Mouse (Mus musculus): ENCODE measurements around the gene Elovl1. TPM values are rescaled to one million over a fixed set of nuclear protein-coding genes. Genes with fewer than 3 reads are reported as not detected.

Gene Elovl1
- polyA plus RNA-seq, 1 experiment from 2014 or later = 135 TPM

DNA sequence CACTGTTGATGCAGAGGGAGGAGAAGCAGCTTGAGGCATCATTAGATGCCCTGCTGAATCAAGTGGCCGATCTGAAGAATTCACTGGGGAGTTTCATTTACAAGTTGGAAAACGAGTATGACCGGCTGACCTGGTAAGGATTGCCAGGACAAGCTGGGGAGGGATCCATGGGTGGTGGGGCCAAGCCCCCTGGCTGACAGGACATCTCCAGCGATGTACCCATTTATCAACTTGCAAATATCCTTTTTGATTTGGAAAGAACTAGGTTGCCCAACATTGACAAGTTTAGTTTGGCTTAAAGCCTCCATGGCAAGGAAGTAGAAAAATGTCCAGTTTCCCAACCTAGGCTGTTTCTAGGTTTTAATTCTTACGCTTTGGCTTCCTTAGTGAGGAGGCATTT lies 17.0 kb upstream of the Elovl1 start:
- DNase-seq (ENCODE audit: low spot score) = no peak
- WGBS = 88% methylated on average over 5 of the region's 5 CpGs
- no peak for TF ChIP-seq CTCF (IDR thresholded peaks at IDR 0.05; ENCODE audit: low read depth)
- Histone ChIP-seq H3K27ac (no peak overlapping the region), H3K27me3 (ENCODE audit: insufficient read depth, low read length) (no peaks in the 10 kb centered on the region), H3K4me2 (ENCODE audit: low read length) (no peak overlapping the region), H3K4me1 (replicated peaks; ENCODE audit: insufficient read depth, low read length) (peaks cover 12% of the 10 kb centered on the region; the same call in 1 of the 2 replicates), H3K36me3 (ENCODE audit: insufficient read depth, low read length) (peaks cover 48% of the 10 kb centered on the region), H3K4me3 (replicated peaks; ENCODE audit: low read depth, low read length) (no peak overlapping the region), H3K9ac (ENCODE audit: low read depth, low read length) (no peak overlapping the region), H3K9me3 (replicated peaks; ENCODE audit: low read length) (no peaks in the 10 kb centered on the region)
- no peak for ATAC-seq (replicated peaks; ENCODE audit: low FRiP score, low read depth)

DNA sequence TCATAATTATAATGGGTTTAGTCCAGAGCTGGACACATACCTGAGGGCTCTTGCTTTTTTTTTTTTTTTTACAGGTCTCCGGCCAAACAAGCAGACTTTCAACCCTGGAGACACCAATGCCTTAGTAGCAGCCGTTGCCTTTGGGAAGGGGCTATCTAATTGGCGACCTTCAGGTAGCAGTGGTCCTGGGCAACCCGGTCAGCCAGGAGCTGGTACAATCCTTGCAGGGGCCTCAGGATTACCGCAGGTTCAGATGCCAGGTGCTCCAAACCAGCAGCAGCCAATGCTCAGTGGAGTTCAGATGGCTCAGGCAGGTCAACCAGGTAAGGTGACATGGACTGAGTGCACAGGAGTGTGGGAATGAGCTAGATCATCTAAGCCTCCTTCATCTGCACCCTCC lies 14.3 kb upstream of the Elovl1 start:
- DNase-seq (ENCODE audit: low spot score) (no peak), ATAC-seq (replicated peaks; ENCODE audit: low FRiP score, low read depth) (no peak)
- peaks cover 7% of the 10 kb centered on the region; the same call in 1 of the 2 replicates for H3K4me1 ChIP-seq (replicated peaks; ENCODE audit: insufficient read depth, low read length)
- H3K4me3 ChIP-seq (replicated peaks; ENCODE audit: low read depth, low read length) = no peak overlapping the region
- H3K27me3 ChIP-seq (ENCODE audit: insufficient read depth, low read length) = no peaks in the 10 kb centered on the region
- H3K4me2 ChIP-seq (ENCODE audit: low read length) = no peak overlapping the region
- H3K9me3 ChIP-seq (replicated peaks; ENCODE audit: low read length) = no peaks in the 10 kb centered on the region
- 94% methylated on average over 5 of the region's 5 CpGs for WGBS
- no peak overlapping the region for H3K27ac ChIP-seq
- no peak overlapping the region for H3K9ac ChIP-seq (ENCODE audit: low read depth, low read length)
- TF ChIP-seq CTCF (IDR thresholded peaks at IDR 0.05; ENCODE audit: low read depth) = no peak
- H3K36me3 ChIP-seq (ENCODE audit: insufficient read depth, low read length) = peaks cover 70% of the 10 kb centered on the region

DNA sequence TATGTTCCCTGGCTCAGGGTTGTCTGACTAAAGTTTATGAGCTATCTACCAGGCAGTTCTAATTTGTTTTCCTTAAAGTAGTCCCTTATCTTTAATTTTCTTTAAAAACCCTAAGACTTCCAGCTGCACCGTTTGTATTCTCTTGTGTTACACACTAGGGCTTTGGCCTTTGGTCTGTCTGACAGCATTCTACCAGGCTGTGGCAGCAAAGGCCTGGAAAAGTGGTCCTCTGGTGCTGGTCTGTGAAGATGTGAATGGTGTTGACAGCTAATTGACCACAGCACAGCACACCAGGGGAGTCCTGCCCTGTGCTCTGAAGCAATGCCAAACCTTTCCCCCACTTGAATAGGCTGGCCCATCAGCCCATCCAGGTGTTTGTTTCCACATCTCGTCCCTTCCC lies 12.1 kb upstream of the Elovl1 start:
- no peak for ATAC-seq (replicated peaks; ENCODE audit: low FRiP score, low read depth)
- no peaks in the 10 kb centered on the region for H3K9me3 ChIP-seq (replicated peaks; ENCODE audit: low read length)
- H3K27me3 ChIP-seq (ENCODE audit: insufficient read depth, low read length) = no peaks in the 10 kb centered on the region
- H3K4me1 ChIP-seq (replicated peaks; ENCODE audit: insufficient read depth, low read length) = no peaks in the 10 kb centered on the region
- no peak overlapping the region for H3K4me3 ChIP-seq (replicated peaks; ENCODE audit: low read depth, low read length)
- WGBS = 83% methylated on average over 2 of the region's 2 CpGs
- no peak; the same call in 1 of the 2 replicates for TF ChIP-seq CTCF (IDR thresholded peaks at IDR 0.05; ENCODE audit: low read depth)
- no peak overlapping the region for H3K4me2 ChIP-seq (ENCODE audit: low read length)
- no peak for DNase-seq (ENCODE audit: low spot score)
- H3K27ac ChIP-seq = no peak overlapping the region
- no peak overlapping the region for H3K9ac ChIP-seq (ENCODE audit: low read depth, low read length)
- H3K36me3 ChIP-seq (ENCODE audit: insufficient read depth, low read length) = peaks cover 76% of the 10 kb centered on the region

DNA sequence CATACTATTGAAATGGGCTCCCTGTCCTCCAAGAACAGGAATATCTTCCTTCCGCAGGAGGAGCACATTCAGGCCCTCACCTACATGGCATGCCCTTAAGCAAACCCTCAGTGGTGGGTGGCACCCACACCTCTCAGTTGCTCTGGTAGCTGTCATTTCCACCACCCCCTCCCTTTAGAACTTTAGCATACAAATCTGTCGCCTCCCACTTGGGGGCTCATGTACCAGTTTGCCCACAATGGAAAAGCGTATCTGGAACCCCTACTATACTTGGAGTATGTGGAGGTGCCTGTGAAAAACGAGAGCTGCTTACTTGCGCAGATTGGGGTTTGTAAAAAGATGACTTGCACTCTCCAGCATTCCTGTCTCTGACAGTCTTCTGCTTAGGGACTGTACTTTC lies 11.6 kb upstream of the Elovl1 start:
- TF ChIP-seq CTCF (IDR thresholded peaks at IDR 0.05; ENCODE audit: low read depth) = no peak
- WGBS = 98% methylated on average over 5 of the region's 5 CpGs
- ATAC-seq (replicated peaks; ENCODE audit: low FRiP score, low read depth) (no peak), DNase-seq (ENCODE audit: low spot score) (no peak)
- H3K4me1 ChIP-seq (replicated peaks; ENCODE audit: insufficient read depth, low read length) = no peaks in the 10 kb centered on the region
- H3K4me3 ChIP-seq (replicated peaks; ENCODE audit: low read depth, low read length) = no peak overlapping the region
- no peak overlapping the region for H3K4me2 ChIP-seq (ENCODE audit: low read length)
- H3K9ac ChIP-seq (ENCODE audit: low read depth, low read length) = no peak overlapping the region
- H3K27me3 ChIP-seq (ENCODE audit: insufficient read depth, low read length) = no peaks in the 10 kb centered on the region
- peaks cover 71% of the 10 kb centered on the region for H3K36me3 ChIP-seq (ENCODE audit: insufficient read depth, low read length)
- no peaks in the 10 kb centered on the region for H3K9me3 ChIP-seq (replicated peaks; ENCODE audit: low read length)
- no peak overlapping the region for H3K27ac ChIP-seq

DNA sequence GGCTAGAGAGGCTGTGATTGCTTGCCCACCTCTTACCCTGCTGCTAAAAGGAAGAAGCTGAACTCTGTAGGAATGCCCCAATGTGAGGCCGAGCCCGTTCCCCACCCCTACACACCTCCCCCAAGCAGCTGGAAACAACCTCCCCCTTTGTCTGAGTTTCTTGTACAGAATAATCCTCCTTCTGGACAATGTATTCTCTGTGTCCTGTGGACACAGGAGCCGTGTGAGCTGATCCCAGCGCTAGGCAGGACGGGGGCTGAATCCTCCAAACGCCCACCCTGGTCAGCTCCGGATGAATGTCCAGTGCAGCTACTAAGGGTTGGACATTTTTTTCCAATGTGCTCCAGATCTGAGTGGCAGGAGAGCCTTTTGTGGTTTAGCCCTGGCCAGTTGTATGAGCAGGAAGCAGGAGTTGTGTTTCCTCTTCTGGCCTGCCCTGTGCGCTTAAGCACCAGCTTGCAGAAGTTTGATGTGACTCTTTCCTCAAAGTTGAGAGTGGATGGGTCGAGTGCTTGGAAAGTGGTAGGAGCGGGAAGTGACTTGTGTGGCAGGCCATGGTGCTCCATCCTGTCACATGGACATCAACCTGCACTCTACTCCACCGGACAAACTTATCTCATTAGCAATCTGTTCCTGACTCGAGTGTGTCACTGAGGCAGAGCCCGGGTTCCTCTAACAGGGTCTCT lies 10.6 kb upstream of the Elovl1 start:
- Histone ChIP-seq H3K4me3 (replicated peaks; ENCODE audit: low read depth, low read length) (no peak overlapping the region), H3K36me3 (ENCODE audit: insufficient read depth, low read length) (peaks cover 62% of the 10 kb centered on the region), H3K27me3 (ENCODE audit: insufficient read depth, low read length) (no peaks in the 10 kb centered on the region), H3K4me2 (ENCODE audit: low read length) (no peak overlapping the region), H3K4me1 (replicated peaks; ENCODE audit: insufficient read depth, low read length) (no peaks in the 10 kb centered on the region), H3K9ac (ENCODE audit: low read depth, low read length) (no peak overlapping the region), H3K9me3 (replicated peaks; ENCODE audit: low read length) (no peaks in the 10 kb centered on the region), H3K27ac (no peak overlapping the region)
- WGBS = 94% methylated on average over 13 of the region's 13 CpGs
- TF ChIP-seq CTCF (IDR thresholded peaks at IDR 0.05; ENCODE audit: low read depth) = no peak
- DNase-seq (ENCODE audit: low spot score) (no peak), ATAC-seq (replicated peaks; ENCODE audit: low FRiP score, low read depth) (no peak)

DNA sequence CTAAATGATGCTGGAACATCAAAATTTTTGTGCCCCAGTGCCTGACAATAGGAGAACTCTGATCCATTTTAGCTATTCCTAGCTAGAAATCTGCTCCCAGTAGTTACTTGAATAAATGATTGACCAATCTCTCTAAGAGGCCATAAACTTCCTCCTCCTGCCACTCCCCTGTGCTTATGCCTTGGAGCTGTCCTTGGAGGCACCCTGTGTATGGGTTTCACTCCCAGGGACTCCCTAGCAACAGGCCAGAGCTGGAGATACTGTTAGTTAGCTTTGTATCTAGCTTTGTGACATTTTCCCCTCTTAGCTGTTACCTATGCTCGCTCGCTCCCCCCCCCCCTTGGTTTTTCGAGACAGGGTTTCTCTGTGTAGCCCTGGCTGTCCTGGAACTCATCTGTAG lies 6.5 kb upstream of the Elovl1 start:
- Histone ChIP-seq H3K27ac (no peak overlapping the region), H3K36me3 (ENCODE audit: insufficient read depth, low read length) (peaks cover 23% of the 10 kb centered on the region), H3K9ac (ENCODE audit: low read depth, low read length) (no peak overlapping the region), H3K4me3 (replicated peaks; ENCODE audit: low read depth, low read length) (no peak overlapping the region), H3K27me3 (ENCODE audit: insufficient read depth, low read length) (no peaks in the 10 kb centered on the region), H3K4me1 (replicated peaks; ENCODE audit: insufficient read depth, low read length) (no peaks in the 10 kb centered on the region), H3K9me3 (replicated peaks; ENCODE audit: low read length) (no peaks in the 10 kb centered on the region), H3K4me2 (ENCODE audit: low read length) (no peak overlapping the region)
- no peak for DNase-seq (ENCODE audit: low spot score)
- ATAC-seq (replicated peaks; ENCODE audit: low FRiP score, low read depth) = no peak; the same call in 1 of the 2 replicates
- TF ChIP-seq CTCF (IDR thresholded peaks at IDR 0.05; ENCODE audit: low read depth) = no peak
- 85% methylated on average over 3 of the region's 3 CpGs for WGBS

Data from kidney, postnatal 0 days (tissue).